Comparison of ENCODE assay signal across 18 mouse cellular contexts in genomic region chr1:60857351-60858220, GRCm38 (mm10). TPM values are rescaled to one million over a fixed set of nuclear protein-coding genes. Genes with fewer than 3 reads are reported as not detected.
A peak's percentile ranks its signal among the peaks of the same experiment; 100 is the strongest.
DNase-seq lines count a peak whose midpoint lies in the region; ATAC-seq and TF ChIP-seq lines count a peak whose summit lies in the region.
"Had no signal": no experiment of that assay in that cellular context is flagged by ENCODE, and none has a peak within 500 bp of the region (broad histone marks: within the 10 kb centered on the region; RNA-seq: fewer than 3 reads in every experiment).

No protein-coding gene starts in this region.

- H3K4me1 ChIP-seq in lung, postnatal 0 days (ENCODE audit: insufficient read depth, low read depth, low read length): peaks cover 1% of the 10 kb centered on the region; the same call in 1 of the 2 replicates
- H3K4me1 ChIP-seq in CH12.LX (ENCODE audit: control insufficient read depth in 1 of 2, insufficient read depth in 2 of 2): peaks cover 23 to 70% of the 10 kb centered on the region in 2 experiments

- dilution Hi-C loops in CH12.LX (cut with MboI; ENCODE audit: extremely low pct_ligation_motif_present, extremely low pct_unique_long_range_greater_than_20kb, low sequenced_read_pairs): no loop called here

- TF ChIP-seq EP300 in lung, postnatal 0 days (IDR thresholded peaks at IDR 0.05): no peak
- TF ChIP-seq EP300 in CH12.LX (IDR thresholded peaks at IDR 0.05; ENCODE audit: low read length): no peak

- H3K9ac ChIP-seq in lung, postnatal 0 days (replicated peaks; ENCODE audit: low read depth): no peak overlapping the region
- no peak overlapping the region for H3K9ac ChIP-seq in CH12.LX (ENCODE audit: insufficient read depth, low read depth)
- H3K9ac ChIP-seq: embryonic facial prominence, embryonic 13.5 days; forebrain, embryonic 12.5 days; liver, embryonic 15.5 days; midbrain, embryonic 15.5 days had no signal

- peaks cover 4% of the 10 kb centered on the region for H3K79me2 ChIP-seq in CH12.LX (replicated peaks; ENCODE audit: control insufficient read depth, extremely low read depth, insufficient read depth, poor library complexity, severe bottlenecking)

- no peaks in the 10 kb centered on the region for H3K9me3 ChIP-seq in lung, postnatal 0 days (ENCODE audit: low read length)
- H3K9me3 ChIP-seq in CH12.LX (replicated peaks; ENCODE audit: low read length): no peaks in the 10 kb centered on the region
- H3K9me3 ChIP-seq: embryonic facial prominence, embryonic 13.5 days; forebrain, embryonic 12.5 days; limb, embryonic 10.5 days; liver, embryonic 15.5 days; midbrain, embryonic 15.5 days had no signal

- in situ Hi-C loops in CH12.LX (cut with MboI; ENCODE audit: low pct_ligation_motif_present, low pct_unique_long_range_greater_than_20kb, low sequenced_read_pairs): loop anchor here (10.0 to 25.0 kb wide), 2 partner anchors 143 to 695 kb away; partner anchors contain the start of gene Cd28

- peak; percentile 31 for TF ChIP-seq RAD21 in CH12.LX (IDR thresholded peaks at IDR 0.05; ENCODE audit: low read depth, low read length)

- WGBS in lung, postnatal 0 days: 62% methylated on average over 12 of the region's 12 CpGs

- no peaks in the 10 kb centered on the region for H3K27me3 ChIP-seq in lung, postnatal 0 days (replicated peaks; ENCODE audit: insufficient read depth, low read length)
- H3K27me3 ChIP-seq in CH12.LX (replicated peaks): no peaks in the 10 kb centered on the region
- H3K27me3 ChIP-seq: liver, embryonic 15.5 days; midbrain, embryonic 15.5 days had no signal

- ATAC-seq in lung, postnatal 0 days: peak; percentile 29; the same call in 1 of the 2 replicates
- ATAC-seq: midbrain, embryonic 15.5 days had no signal

- H3K27ac ChIP-seq in lung, postnatal 0 days (ENCODE audit: low read length): no peak overlapping the region
- peak overlapping the region; percentile 6; the same call in 1 of the 2 replicates for H3K27ac ChIP-seq in CH12.LX (ENCODE audit: insufficient read depth, low read depth)
- H3K27ac ChIP-seq: embryonic facial prominence, embryonic 13.5 days; forebrain, embryonic 12.5 days; limb, embryonic 10.5 days; liver, embryonic 15.5 days; midbrain, embryonic 15.5 days had no signal

- no peak for TF ChIP-seq POLR2A in CH12.LX (IDR thresholded peaks at IDR 0.05; ENCODE audit: low read depth, low read length)

- H3K4me2 ChIP-seq in lung, postnatal 0 days (replicated peaks; ENCODE audit: low read depth, low read length): no peak overlapping the region
- H3K4me2 ChIP-seq in CH12.LX (ENCODE audit: insufficient read depth, low read depth, poor library complexity, severe bottlenecking): no peak overlapping the region
- H3K4me2 ChIP-seq: embryonic facial prominence, embryonic 13.5 days; forebrain, embryonic 12.5 days; liver, embryonic 15.5 days; midbrain, embryonic 15.5 days had no signal

- DNase-seq in lung, postnatal 0 days (ENCODE audit: low spot score): peak; percentile 29
- no peak for DNase-seq in lung, postnatal 4 days
- DNase-seq in CH12.LX (ENCODE audit: extremely low read depth): no peak
- peak; percentile 24 for DNase-seq in T-cell, adult 2 months (ENCODE audit: low spot score)
- DNase-seq in mesoderm, embryonic 11.5 days (ENCODE audit: low read depth, low spot score): peak; percentile 54
- DNase-seq in cerebellum, postnatal 4 days (ENCODE audit: low spot score in 2 of 2): no peak
- DNase-seq in cerebellum, postnatal 36 days: no peak
- no peak for DNase-seq in ovary, postnatal 36 days (ENCODE audit: low spot score)
- DNase-seq: adrenal gland, postnatal 14 days; gastrocnemius, postnatal 25 days; heart, postnatal 10 days; kidney, adult 18-20 months had no signal

- TF ChIP-seq CTCF in lung, postnatal 0 days (IDR thresholded peaks at IDR 0.05): no peak
- TF ChIP-seq CTCF in CH12.LX (conservative IDR thresholded peaks at IDR 0.05 in 1 of 2, IDR thresholded peaks at IDR 0.05 in 1 of 2; ENCODE audit: low read depth in 2 of 2, low read length in 2 of 2): peak in 1 of 2 experiments; percentile 42; a peak in 2 of 4 replicates

- no peaks in the 10 kb centered on the region for H3K36me3 ChIP-seq in lung, postnatal 0 days (ENCODE audit: insufficient read depth, low read length)
- peaks cover 0 to 12% of the 10 kb centered on the region in 2 experiments for H3K36me3 ChIP-seq in CH12.LX (replicated peaks in 1 of 2; ENCODE audit: control insufficient read depth in 1 of 2, insufficient read depth in 1 of 2, low read length in 1 of 2)
- H3K36me3 ChIP-seq: embryonic facial prominence, embryonic 13.5 days; forebrain, embryonic 12.5 days; limb, embryonic 10.5 days; liver, embryonic 15.5 days; midbrain, embryonic 15.5 days had no signal

- H3K4me3 ChIP-seq in lung, postnatal 0 days (ENCODE audit: low read depth, low read length): no peak overlapping the region
- no peak overlapping the region for H3K4me3 ChIP-seq in CH12.LX (replicated peaks in 1 of 3; ENCODE audit: low read depth in 2 of 3, low read length in 2 of 3, poor library complexity in 1 of 3)
- H3K4me3 ChIP-seq: embryonic facial prominence, embryonic 13.5 days; forebrain, embryonic 12.5 days; limb, embryonic 10.5 days; liver, embryonic 15.5 days; midbrain, embryonic 15.5 days had no signal

TF ChIP-seq in CH12.LX, 34 proteins besides CTCF, POLR2A, EP300 and RAD21:
- TF ChIP-seq ELF1 (IDR thresholded peaks at IDR 0.05; ENCODE audit: low read depth, low read length): 0 out of 2 replicates have a peak, but pooled peaks have one; percentile 16
- no peak for TF ChIP-seq CHD2 (IDR thresholded peaks at IDR 0.05; ENCODE audit: low read length)
TF ChIP-seq in CH12.LX: peak in this region for 1.

RNA-seq across cellular contexts. Expression of gene Ctla4, which starts 29.2 kb away (rescaled TPM):
- not detected in 2 replicates for polyA plus RNA-seq in lung, postnatal 0 days (2015; fragmentation: Nextera tagmentation; extraction: Ambion mirVana)
- total RNA-seq in CH12.LX (2012; rRNA removed) (27.4 and 54.7 TPM in 2 replicates), CH12.LX (2014; rRNA removed) (49.8 and 53.7 TPM in 2 replicates)
- polyA plus RNA-seq in CH12.LX (2012; ENCODE audit: insufficient read length, low read depth): 11.6 and 13.1 TPM in 2 replicates
- total RNA-seq: gastrocnemius, postnatal 25 days; layer of hippocampus, adult 8-10 months had no signal
- polyA plus RNA-seq: embryonic facial prominence, embryonic 13.5 days; forebrain, embryonic 12.5 days; limb, embryonic 10.5 days; liver, embryonic 15.5 days; midbrain, embryonic 15.5 days had no signal

Comparison
In these comparisons a context has a peak if more than half of its experiments do, and no peak if none do; other contexts are left out.
1. DNase-seq: peak in lung, postnatal 0 days (single experiment), T-cell, adult 2 months (single experiment) and mesoderm, embryonic 11.5 days (single experiment); none in lung, postnatal 4 days (0 of 2), CH12.LX (single experiment), cerebellum, postnatal 4 days (0 of 2), cerebellum, postnatal 36 days (0 of 2) and ovary, postnatal 36 days (single experiment).
2. RNA of gene Ctla4, which starts 29.2 kb away (polyA plus RNA-seq): 11.6 to 13.1 TPM in CH12.LX; not detected in lung, postnatal 0 days; every median in the first group is over 10 times any median in the second.